Comparison of ENCODE assay signal across 14 mouse cellular contexts in the genomic region with DNA sequence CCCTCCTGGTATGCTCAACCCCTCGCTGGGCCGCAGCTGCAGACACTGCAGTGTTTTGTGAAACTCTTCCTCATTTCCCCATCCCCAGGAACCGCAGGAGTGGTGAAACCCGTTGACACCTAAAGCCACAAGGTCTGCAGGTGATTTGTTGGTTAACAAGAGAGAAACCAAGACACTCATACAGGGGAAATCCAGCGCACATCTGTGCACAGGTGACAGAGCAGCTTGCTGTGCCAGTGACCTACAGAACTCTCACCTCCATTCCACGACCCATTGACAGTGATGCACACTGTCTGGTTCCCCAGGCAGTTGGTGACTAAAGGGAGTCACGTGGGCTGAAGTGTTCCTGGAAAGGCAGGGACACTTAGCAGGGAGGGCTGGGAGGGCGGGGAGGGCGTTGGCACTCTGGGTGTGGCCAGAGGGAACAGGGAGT. TPM values are rescaled to one million over a fixed set of nuclear protein-coding genes. Genes with fewer than 3 reads are reported as not detected.
DNase-seq lines count a peak whose midpoint lies in the region; TF ChIP-seq lines count a peak whose summit lies in the region.
"Had no signal": no experiment of that assay in that cellular context is flagged by ENCODE, and none has a peak within 500 bp of the region (broad histone marks: within the 10 kb centered on the region; RNA-seq: fewer than 3 reads in every experiment).

No protein-coding gene starts in this region.

- DNase-seq in 416B (ENCODE audit: low read depth), result peak; percentile 63
- DNase-seq in c-Kit-positive CD71-positive TER-119-negative erythroid progenitor cells, embryonic 14.5 days (ENCODE audit: low read depth), result peak; percentile 51
- no peak for DNase-seq in adrenal gland, postnatal 14 days
- no peak for DNase-seq in embryonic facial prominence, embryonic 10.5 days (ENCODE audit: low spot score)
- no peak for DNase-seq in urinary bladder, adult 2 months (ENCODE audit: low spot score)
- DNase-seq: cerebellum, adult 11-12 months had no signal

- no peak overlapping the region for H3ac ChIP-seq in C2C12 (ENCODE audit: control insufficient read depth, insufficient read length, low read depth)

- WGBS in embryonic facial prominence, embryonic 10.5 days, result 72% methylated on average over 9 of the region's 9 CpGs

- H3K27ac ChIP-seq in embryonic facial prominence, embryonic 10.5 days (replicated peaks), result no peak overlapping the region
- H3K27ac ChIP-seq: limb, embryonic 15.5 days had no signal

- H3K27me3 ChIP-seq in C2C12 (ENCODE audit: control insufficient read depth, insufficient read depth, insufficient read length), result no peaks in the 10 kb centered on the region
- H3K27me3 ChIP-seq in megakaryocyte, embryonic 14.5 days (replicated peaks), result peaks cover 70% of the 10 kb centered on the region
- H3K27me3 ChIP-seq in embryonic facial prominence, embryonic 10.5 days (replicated peaks; ENCODE audit: low read depth, poor library complexity, severe bottlenecking), result no peaks in the 10 kb centered on the region
- H3K27me3 ChIP-seq: limb, embryonic 15.5 days had no signal

- H3K4me1 ChIP-seq in megakaryocyte, embryonic 14.5 days, result peaks cover 5% of the 10 kb centered on the region; the same call in 1 of the 2 replicates
- no peaks in the 10 kb centered on the region for H3K4me1 ChIP-seq in embryonic facial prominence, embryonic 10.5 days
- H3K4me1 ChIP-seq: heart, embryonic 12.5 days had no signal

- no peaks in the 10 kb centered on the region for H3K79me3 ChIP-seq in C2C12 (ENCODE audit: low read depth)

- H3K79me2 ChIP-seq in C2C12 (ENCODE audit: control insufficient read depth, insufficient read depth), result no peaks in the 10 kb centered on the region

- no peak overlapping the region for H3K4me3 ChIP-seq in C2C12 (ENCODE audit: insufficient read depth, poor library complexity, severe bottlenecking)
- H3K4me3 ChIP-seq in megakaryocyte, embryonic 14.5 days (replicated peaks), result peak overlapping the region; percentile 42
- H3K4me3 ChIP-seq in embryonic facial prominence, embryonic 10.5 days, result no peak overlapping the region
- H3K4me3 ChIP-seq: heart, embryonic 12.5 days; limb, embryonic 15.5 days had no signal

- H3K9me3 ChIP-seq in megakaryocyte, embryonic 14.5 days, result no peaks in the 10 kb centered on the region; the same call in 1 of the 2 replicates
- H3K9me3 ChIP-seq in embryonic facial prominence, embryonic 10.5 days, result peaks cover 3% of the 10 kb centered on the region; the same call in 1 of the 2 replicates
- H3K9me3 ChIP-seq: heart, embryonic 12.5 days; limb, embryonic 15.5 days had no signal

- no peaks in the 10 kb centered on the region for H3K36me3 ChIP-seq in C2C12 (ENCODE audit: control insufficient read depth, insufficient read depth)
- no peaks in the 10 kb centered on the region for H3K36me3 ChIP-seq in megakaryocyte, embryonic 14.5 days (replicated peaks; ENCODE audit: low read length)
- H3K36me3 ChIP-seq in embryonic facial prominence, embryonic 10.5 days (replicated peaks), result no peaks in the 10 kb centered on the region
- H3K36me3 ChIP-seq: heart, embryonic 12.5 days; limb, embryonic 15.5 days had no signal

- no peak for TF ChIP-seq CTCF in C2C12 (IDR thresholded peaks at IDR 0.05; ENCODE audit: control insufficient read depth, insufficient read depth, insufficient read length)

TF ChIP-seq in C2C12, 6 proteins besides CTCF, POLR2A, EP300 and RAD21:
- no peak for TF ChIP-seq CEBPB (IDR thresholded peaks at IDR 0.05; ENCODE audit: low read depth)
- TF ChIP-seq USF1 (IDR thresholded peaks at IDR 0.05; ENCODE audit: low read depth), result peak; percentile 89

RNA-seq across cellular contexts. Expression of a gene that starts 1.5 kb away (rescaled TPM):
- 0.33 TPM for polyA plus RNA-seq in C2C12 (2012; fragmentation: generic; extraction: Trizol)
- 0.28 TPM in 1 of 2 replicates, not detected in the other for polyA plus RNA-seq in megakaryocyte, embryonic 14.5 days (2012; ENCODE audit: insufficient read depth, low replicate concordance)
- not detected in 2 replicates for total RNA-seq in adrenal gland, postnatal 14 days (2021)
- polyA plus RNA-seq in embryonic facial prominence, embryonic 10.5 days (2016; fragmentation: Nextera tagmentation; extraction: Ambion mirVana), result not detected in 2 replicates
- polyA plus RNA-seq in urinary bladder, adult 2 months (2012; rRNA removed), result 0.03 TPM in 1 of 2 replicates, not detected in the other
- total RNA-seq: layer of hippocampus, postnatal 10 days; midbrain, postnatal 0 days had no signal
- polyA plus RNA-seq: heart, embryonic 12.5 days; intestine, embryonic 14.5 days; midbrain, postnatal 0 days had no signal

RNA-seq across cellular contexts. Expression of a gene that starts 11.7 kb away (rescaled TPM):
- 191 TPM for polyA plus RNA-seq in C2C12 (2012; fragmentation: generic; extraction: Trizol)
- 14.6 and 56.5 TPM in 2 replicates for polyA plus RNA-seq in megakaryocyte, embryonic 14.5 days (2012; ENCODE audit: insufficient read depth, low replicate concordance)
- 5.2 and 7.9 TPM in 2 replicates for total RNA-seq in adrenal gland, postnatal 14 days (2021)
- 1.7 TPM in 2 replicates for polyA plus RNA-seq in embryonic facial prominence, embryonic 10.5 days (2016; fragmentation: Nextera tagmentation; extraction: Ambion mirVana)
- polyA plus RNA-seq in urinary bladder, adult 2 months (2012; rRNA removed), result 18.8 and 28.9 TPM in 2 replicates
- polyA plus RNA-seq: testis, adult 2 months had no signal

RNA-seq across cellular contexts. Expression of a gene that starts 31.2 kb away (rescaled TPM):
- 160 TPM for polyA plus RNA-seq in C2C12 (2012; fragmentation: generic; extraction: Trizol)
- not detected in 2 replicates for polyA plus RNA-seq in megakaryocyte, embryonic 14.5 days (2012; ENCODE audit: insufficient read depth, low replicate concordance)
- 5.7 and 6.4 TPM in 2 replicates for total RNA-seq in adrenal gland, postnatal 14 days (2021)
- 5.0 and 5.7 TPM in 2 replicates for polyA plus RNA-seq in embryonic facial prominence, embryonic 10.5 days (2016; fragmentation: Nextera tagmentation; extraction: Ambion mirVana)
- polyA plus RNA-seq in urinary bladder, adult 2 months (2012; rRNA removed), result 10.0 and 19.2 TPM in 2 replicates

RNA-seq across cellular contexts. Expression of a gene that starts 51.2 kb away (rescaled TPM):
- polyA plus RNA-seq in C2C12 (2012; fragmentation: generic; extraction: Trizol), result 21.8 TPM
- polyA plus RNA-seq in megakaryocyte, embryonic 14.5 days (2012; ENCODE audit: insufficient read depth, low replicate concordance), result 42.3 and 58.9 TPM in 2 replicates
- 17.3 and 26.7 TPM in 2 replicates for total RNA-seq in adrenal gland, postnatal 14 days (2021)
- polyA plus RNA-seq in embryonic facial prominence, embryonic 10.5 days (2016; fragmentation: Nextera tagmentation; extraction: Ambion mirVana), result 25.8 and 26.3 TPM in 2 replicates
- polyA plus RNA-seq in urinary bladder, adult 2 months (2012; rRNA removed), result 37.6 and 37.7 TPM in 2 replicates

RNA-seq across cellular contexts. Expression of a gene that starts 56.2 kb away (rescaled TPM):
- polyA plus RNA-seq in C2C12 (2012; fragmentation: generic; extraction: Trizol), result 53.8 TPM
- 33.9 and 51.4 TPM in 2 replicates for polyA plus RNA-seq in megakaryocyte, embryonic 14.5 days (2012; ENCODE audit: insufficient read depth, low replicate concordance)
- 6.1 and 7.5 TPM in 2 replicates for total RNA-seq in adrenal gland, postnatal 14 days (2021)
- polyA plus RNA-seq in embryonic facial prominence, embryonic 10.5 days (2016; fragmentation: Nextera tagmentation; extraction: Ambion mirVana), result 100.0 and 110 TPM in 2 replicates
- 10.0 and 10.7 TPM in 2 replicates for polyA plus RNA-seq in urinary bladder, adult 2 months (2012; rRNA removed)

Comparison
In these comparisons a context has a peak if more than half of its experiments do, and no peak if none do; other contexts are left out.
1. DNase-seq: peak in 416B (single experiment) and c-Kit-positive CD71-positive TER-119-negative erythroid progenitor cells, embryonic 14.5 days (single experiment); none in adrenal gland, postnatal 14 days (single experiment), embryonic facial prominence, embryonic 10.5 days (single experiment) and urinary bladder, adult 2 months (single experiment).